Mouse (Mus musculus) liver, adult 2 months (tissue): ENCODE results near the gene Iqck.

ENCODE experiments used
- CTCF ChIP-seq: fragments of 200-500 bp; IDR thresholded peaks from 2 replicates; pipeline ENCODE4 v1.5.1; 2011; ENCODE audit warnings: low read depth, low read length, control low read depth
- POLR2A ChIP-seq: fragments of 200-500 bp; IDR thresholded peaks from 2 replicates; pipeline ENCODE4 v1.6.1; 2011; ENCODE audit warnings: low read length, control low read depth; ENCODE audit not compliant: insufficient read depth; ENCODE audit errors: extremely low read depth

- TF ChIP-seq CTCF, result no peak
- TF ChIP-seq POLR2A, result no peak
Measured at GRCm38 (mm10) chr7:118954968-118955367, 99.4 kb downstream of the Iqck start.
